16 mouse cellular contexts compared by ENCODE assay signal in genomic region chr10:99986745-99987144, GRCm38 (mm10). TPM values are rescaled to one million over a fixed set of nuclear protein-coding genes. Genes with fewer than 3 reads are reported as not detected.
DNase-seq lines count a peak whose midpoint lies in the region; ATAC-seq and TF ChIP-seq lines count a peak whose summit lies in the region.
"Had no signal": no experiment of that assay in that cellular context is flagged by ENCODE, and none has a peak within 500 bp of the region (broad histone marks: within the 10 kb centered on the region; RNA-seq: fewer than 3 reads in every experiment).

No protein-coding gene starts in this region.

- no peak for TF ChIP-seq CTCF in hindbrain, postnatal 0 days (IDR thresholded peaks at IDR 0.05; ENCODE audit: low read depth)
- no peak for TF ChIP-seq CTCF in lung, embryonic 14.5 days (IDR thresholded peaks at IDR 0.05; ENCODE audit: low read depth)

- no peaks in the 10 kb centered on the region for H3K27me3 ChIP-seq in hindbrain, postnatal 0 days (ENCODE audit: insufficient read depth, low read length)
- H3K27me3 ChIP-seq in hindbrain, embryonic 14.5 days (ENCODE audit: control insufficient read depth, insufficient read depth, low read length): no peaks in the 10 kb centered on the region
- H3K27me3 ChIP-seq in lung, embryonic 14.5 days (ENCODE audit: insufficient read depth, low read length): no peaks in the 10 kb centered on the region
- no peaks in the 10 kb centered on the region for H3K27me3 ChIP-seq in embryonic facial prominence, embryonic 10.5 days (replicated peaks; ENCODE audit: low read depth, poor library complexity, severe bottlenecking)
- H3K27me3 ChIP-seq: hindbrain, embryonic 13.5 days had no signal

- H3K36me3 ChIP-seq in hindbrain, postnatal 0 days (ENCODE audit: insufficient read depth, low read length): no peaks in the 10 kb centered on the region
- H3K36me3 ChIP-seq in hindbrain, embryonic 14.5 days (replicated peaks; ENCODE audit: control insufficient read depth, insufficient read depth): no peaks in the 10 kb centered on the region
- no peaks in the 10 kb centered on the region for H3K36me3 ChIP-seq in lung, embryonic 14.5 days (ENCODE audit: insufficient read depth)
- no peaks in the 10 kb centered on the region for H3K36me3 ChIP-seq in embryonic facial prominence, embryonic 10.5 days (replicated peaks)
- H3K36me3 ChIP-seq: hindbrain, embryonic 13.5 days had no signal

- ATAC-seq in hindbrain, postnatal 0 days: no peak
- no peak for ATAC-seq in hindbrain, embryonic 14.5 days (ENCODE audit: low FRiP score)
- ATAC-seq in lung, embryonic 14.5 days (ENCODE audit: insufficient read depth): no peak
- peak; percentile 59 for ATAC-seq in megakaryocyte, adult 5-6 weeks (ENCODE audit: poor library complexity, severe bottlenecking)
- no peak for ATAC-seq in monocyte, adult 5-6 weeks (replicated peaks; ENCODE audit: insufficient number of reproducible peaks, low FRiP score, low TSS enrichment, poor library complexity, severe bottlenecking)
- ATAC-seq: forebrain, embryonic 16.5 days had no signal

- no peak overlapping the region for H3K9ac ChIP-seq in hindbrain, postnatal 0 days (replicated peaks; ENCODE audit: low read length)
- no peak overlapping the region for H3K9ac ChIP-seq in hindbrain, embryonic 14.5 days
- no peak overlapping the region for H3K9ac ChIP-seq in lung, embryonic 14.5 days
- H3K9ac ChIP-seq: hindbrain, embryonic 13.5 days; liver, embryonic 14.5 days had no signal

- peak overlapping the region; percentile 30; the same call in 1 of the 2 replicates for H3K4me2 ChIP-seq in hindbrain, postnatal 0 days (ENCODE audit: low read depth, low read length)
- no peak overlapping the region for H3K4me2 ChIP-seq in hindbrain, embryonic 14.5 days (replicated peaks)
- H3K4me2 ChIP-seq in lung, embryonic 14.5 days: peak overlapping the region; percentile 32
- H3K4me2 ChIP-seq: hindbrain, embryonic 13.5 days had no signal

- no peak for DNase-seq in hindbrain, postnatal 0 days (ENCODE audit: low spot score)
- DNase-seq in hindbrain, embryonic 14.5 days (ENCODE audit: low spot score): no peak
- DNase-seq in lung, embryonic 14.5 days: peak; percentile 31
- DNase-seq in lung, postnatal 14 days: no peak
- DNase-seq in embryonic facial prominence, embryonic 10.5 days (ENCODE audit: low spot score): peak; percentile 18
- DNase-seq in urinary bladder, postnatal 4 days (ENCODE audit: low spot score in 2 of 2): no peak
- DNase-seq: adrenal gland, adult 2 months; cerebellum, postnatal 36 days; gastrocnemius, postnatal 25 days; midbrain, embryonic 14.5 days; right cerebral cortex, adult 18-20 months had no signal

- no peaks in the 10 kb centered on the region for H3K4me1 ChIP-seq in hindbrain, postnatal 0 days (ENCODE audit: insufficient read depth, low read length)
- H3K4me1 ChIP-seq in hindbrain, embryonic 14.5 days (replicated peaks; ENCODE audit: control insufficient read depth, insufficient read depth, low read length): no peaks in the 10 kb centered on the region
- H3K4me1 ChIP-seq in lung, embryonic 14.5 days (ENCODE audit: insufficient read depth): 0 out of 2 replicates have a peak, but pooled peaks cover 3% of the 10 kb centered on the region
- H3K4me1 ChIP-seq in embryonic facial prominence, embryonic 10.5 days: peaks cover 10% of the 10 kb centered on the region; the same call in 1 of the 2 replicates
- H3K4me1 ChIP-seq: hindbrain, embryonic 13.5 days had no signal

- H3K27ac ChIP-seq in hindbrain, postnatal 0 days: no peak overlapping the region
- H3K27ac ChIP-seq in hindbrain, embryonic 14.5 days: no peak overlapping the region
- H3K27ac ChIP-seq in lung, embryonic 14.5 days (ENCODE audit: low read depth): no peak overlapping the region
- H3K27ac ChIP-seq in embryonic facial prominence, embryonic 10.5 days (replicated peaks): no peak overlapping the region
- H3K27ac ChIP-seq: hindbrain, embryonic 13.5 days; liver, embryonic 14.5 days had no signal

- no peaks in the 10 kb centered on the region for H3K9me3 ChIP-seq in hindbrain, postnatal 0 days (ENCODE audit: low read length)
- H3K9me3 ChIP-seq in hindbrain, embryonic 14.5 days (ENCODE audit: control insufficient read depth, low read length): no peaks in the 10 kb centered on the region
- H3K9me3 ChIP-seq in lung, embryonic 14.5 days (ENCODE audit: low read depth, low read length): no peaks in the 10 kb centered on the region
- H3K9me3 ChIP-seq in embryonic facial prominence, embryonic 10.5 days: no peaks in the 10 kb centered on the region
- H3K9me3 ChIP-seq: hindbrain, embryonic 13.5 days had no signal

- 71% methylated on average over 8 of the region's 8 CpGs for WGBS in hindbrain, postnatal 0 days
- WGBS in hindbrain, embryonic 14.5 days: 75% methylated on average over 8 of the region's 8 CpGs
- 41% methylated on average over 8 of the region's 8 CpGs for WGBS in lung, embryonic 14.5 days
- WGBS in embryonic facial prominence, embryonic 10.5 days: 56% methylated on average over 8 of the region's 8 CpGs

- H3K4me3 ChIP-seq in hindbrain, postnatal 0 days (ENCODE audit: low read length): no peak overlapping the region
- no peak overlapping the region for H3K4me3 ChIP-seq in hindbrain, embryonic 14.5 days (replicated peaks; ENCODE audit: low read length)
- H3K4me3 ChIP-seq in lung, embryonic 14.5 days (ENCODE audit: low read depth, low read length): no peak overlapping the region
- no peak overlapping the region for H3K4me3 ChIP-seq in embryonic facial prominence, embryonic 10.5 days
- H3K4me3 ChIP-seq: hindbrain, embryonic 13.5 days had no signal

RNA-seq across cellular contexts. Expression of gene Kitl, which starts 28.7 kb away (rescaled TPM):
- 59.6 and 86.6 TPM in 2 replicates for total RNA-seq in hindbrain, postnatal 0 days (2014; rRNA removed)
- polyA plus RNA-seq in hindbrain, postnatal 0 days (2015; fragmentation: Nextera tagmentation; extraction: Ambion mirVana): 51.9 and 52.8 TPM in 2 replicates
- polyA plus RNA-seq in hindbrain, embryonic 14.5 days (2014; fragmentation: Nextera tagmentation; extraction: Ambion mirVana): 34.4 and 41.6 TPM in 2 replicates
- 57.5 and 60.4 TPM in 2 replicates for polyA plus RNA-seq in lung, embryonic 14.5 days (2014; fragmentation: Nextera tagmentation; extraction: Ambion mirVana)
- 12.1 and 13.2 TPM in 2 replicates for polyA plus RNA-seq in embryonic facial prominence, embryonic 10.5 days (2016; fragmentation: Nextera tagmentation; extraction: Ambion mirVana)
- 0.47 and 0.57 TPM in 2 replicates for total RNA-seq in megakaryocyte, adult 5-6 weeks (2015)
- total RNA-seq in megakaryocyte, adult 5-6 weeks (2017): 0.41 and 0.48 TPM in 2 replicates
- total RNA-seq in monocyte, adult 5-6 weeks (2017): not detected in 3 replicates

Comparison
In these comparisons a context has a peak if more than half of its experiments do, and no peak if none do; other contexts are left out.
1. DNase-seq: peak in lung, embryonic 14.5 days (single experiment) and embryonic facial prominence, embryonic 10.5 days (single experiment); none in hindbrain, postnatal 0 days (single experiment), hindbrain, embryonic 14.5 days (single experiment), lung, postnatal 14 days (single experiment) and urinary bladder, postnatal 4 days (0 of 2).